Mouse (Mus musculus) liver, embryonic 14.5 days (tissue): ENCODE data around the gene Aldh9a1. TPM values are rescaled to one million over a fixed set of nuclear protein-coding genes. Genes with fewer than 3 reads are reported as not detected.

Experiments
- ATAC-seq: fragments of 200-750 bp; cut with Nextera tagmentation; 2 replicates; pipeline ENCODE4 v1.8.0; 2017; ENCODE audit warnings: moderate number of reproducible peaks, mild to moderate bottlenecking, moderate library complexity; ENCODE audit not compliant: insufficient read depth
- DNase-seq, 3 experiments: peaks; one replicate each; pipeline ENCODE4 v3.0.0-alpha.2; 2012 to 2013; ENCODE audit warnings: low read depth in 3 of 3, low spot score in 3 of 3
- H3K27ac ChIP-seq: fragments of 300-500 bp; sonication (generic); 2 replicates; pipeline ENCODE4 v1.5.1; 2014; ENCODE audit warnings: moderate library complexity, mild to moderate bottlenecking, control low read depth, inconsistent platforms
- H3K27me3 ChIP-seq: fragments of 300-500 bp; sonication (generic); 2 replicates; pipeline ENCODE4 v1.6.1; 2014; ENCODE audit warnings: mild to moderate bottlenecking, low read length, moderate library complexity; ENCODE audit not compliant: control insufficient read depth, insufficient read depth
- H3K36me3 ChIP-seq: fragments of 300-500 bp; sonication (generic); replicated peaks from 2 replicates; pipeline ENCODE4 v1.6.1; 2014; ENCODE audit warnings: low read depth; ENCODE audit not compliant: control insufficient read depth, insufficient read depth
- H3K4me1 ChIP-seq, 2 experiments: fragments of 200-500 bp in 1 of 2; fragments of 300-500 bp in 1 of 2; sonication (generic) in 1 of 2; replicated peaks; 2 replicates each; pipeline ENCODE4 v1.6.1; 2012 to 2014; ENCODE audit warnings: antibody characterized with exemption in 1 of 2, inconsistent platforms in 1 of 2, low read length in 1 of 2; ENCODE audit not compliant: control insufficient read depth in 2 of 2, insufficient read depth in 2 of 2
- H3K4me2 ChIP-seq: fragments of 300-500 bp; sonication (generic); 2 replicates; pipeline ENCODE4 v1.6.1; 2014; ENCODE audit warnings: low read depth, mild to moderate bottlenecking, control low read depth, moderate library complexity
- H3K4me3 ChIP-seq, 2 experiments: fragments of 200-500 bp in 1 of 2; fragments of 300-500 bp in 1 of 2; sonication (generic) in 1 of 2; 2 replicates each; pipeline ENCODE4 v1.5.1; 2012 to 2014; ENCODE audit warnings: low read depth in 2 of 2, low read length in 2 of 2, mild to moderate bottlenecking in 2 of 2, control low read depth in 1 of 2, inconsistent platforms in 1 of 2, moderate library complexity in 1 of 2; ENCODE audit not compliant: insufficient read depth in 1 of 2
- H3K9ac ChIP-seq: fragments of 300-500 bp; sonication (generic); replicated peaks from 2 replicates; pipeline ENCODE4 v1.6.1; 2014; ENCODE audit warnings: mild to moderate bottlenecking, control low read depth, moderate library complexity
- H3K9me3 ChIP-seq: fragments of 300-500 bp; sonication (generic); 2 replicates; pipeline ENCODE4 v1.6.1; 2016; ENCODE audit warnings: low read length, mixed read lengths; ENCODE audit not compliant: control insufficient read depth
- CTCF ChIP-seq: IDR thresholded peaks from 2 replicates; pipeline ENCODE4 v1.5.1; 2016; ENCODE audit warnings: antibody characterized with exemption, low read depth, control low read depth
- EP300 ChIP-seq: IDR thresholded peaks from 2 replicates; pipeline ENCODE4 v1.6.1; 2016; ENCODE audit warnings: antibody characterized with exemption, low read depth
- WGBS: fragments of 180-500 bp; shearing (Covaris S2); extraction: QIAGEN DNeasy Blood & Tissue Kit; methylation state at CpG from one replicate; pipeline ENCODE4 v1.1.7; 2014; ENCODE audit not compliant: insufficient replicate concordance; 5-methylcytosine and 5-hydroxymethylcytosine counted together
- polyA plus RNA-seq, 2 experiments: library from polyadenylated mRNA; depleted of rRNA in 1 of 2; stranded (reverse) in 1 of 2; unstranded in 1 of 2; fragments of >200 nt; fragmentation: Nextera tagmentation in 1 of 2; extraction: Ambion mirVana in 1 of 2; gene quantifications; 2 replicates each; pipeline versions ENCODE4 v1.2.1 to v1.2.3; 2012 to 2014

The Aldh9a1 gene
- polyA plus RNA-seq, 2 experiments, result 28.1 to 52.5 TPM

GRCm38 (mm10) chr1:167307674-167308073, 42.1 kb upstream of the Aldh9a1 start:
- Histone ChIP-seq H3K4me2 (peak overlapping the region; percentile 82), H3K27ac (peak overlapping the region; percentile 75), H3K9me3 (no peaks in the 10 kb centered on the region), H3K4me3 (peak overlapping the region; percentile 76 to 91), H3K27me3 (no peaks in the 10 kb centered on the region), H3K36me3 (no peaks in the 10 kb centered on the region; the same call in none of the 2 replicates), H3K4me1 (peaks cover 14 to 15% of the 10 kb centered on the region in 2 experiments), H3K9ac (peak overlapping the region; percentile 94)
- no peak for DNase-seq
- ATAC-seq, result no peak
- WGBS, result 22% methylated on average over 11 of the region's 11 CpGs
- no peak for TF ChIP-seq CTCF
- TF ChIP-seq EP300, result no peak

- Histone ChIP-seq H3K36me3 (no peaks in the 10 kb centered on the region; the same call in none of the 2 replicates), H3K27me3 (no peaks in the 10 kb centered on the region), H3K27ac (peak within 1 kb of the TSS; percentile 75), H3K9ac (peak within 1 kb of the TSS; percentile 94), H3K4me1 (peaks cover 14 to 15% of the 10 kb centered on the region in 2 experiments), H3K4me3 (peak within 1 kb of the TSS; percentile 76 to 91), H3K9me3 (no peaks in the 10 kb centered on the region), H3K4me2 (peak within 1 kb of the TSS; percentile 92)
- TF ChIP-seq EP300, result peak; percentile 79
- TF ChIP-seq CTCF, result no peak
- under 1% methylated on average over 82 of the region's 82 CpGs for WGBS
- DNase-seq, result peak; percentile 91 to 93 (median 92)
- ATAC-seq, result peak; percentile 94
Measured at GRCm38 (mm10) chr1:167308261-167309054, 41.3 kb upstream of the Aldh9a1 start, which contains the start of gene Tmco1. Gene Tmco1, plus strand, starts transcription at chr1:167308378.

- no peaks in the 10 kb centered on the region for H3K9me3 ChIP-seq
- H3K9ac ChIP-seq, result no peak overlapping the region
- no peak overlapping the region for H3K4me3 ChIP-seq
- peaks cover 20% of the 10 kb centered on the region for H3K36me3 ChIP-seq
- H3K4me2 ChIP-seq, result no peak overlapping the region
- TF ChIP-seq EP300, result no peak
- TF ChIP-seq CTCF, result no peak
- no peak overlapping the region for H3K27ac ChIP-seq
- no peaks in the 10 kb centered on the region for H3K27me3 ChIP-seq
- H3K4me1 ChIP-seq, result peaks cover 7% of the 10 kb centered on the region in 2 experiments
- ATAC-seq (no peak), DNase-seq (no peak)
Measured at GRCm38 (mm10) chr1:167312367-167312766, 37.4 kb upstream of the Aldh9a1 start.

GRCm38 (mm10) chr1:167313220-167313619, 36.6 kb upstream of the Aldh9a1 start:
- no peaks in the 10 kb centered on the region for H3K9me3 ChIP-seq
- no peak overlapping the region for H3K4me2 ChIP-seq
- H3K4me1 ChIP-seq, result peaks cover 4 to 7% of the 10 kb centered on the region in 2 experiments
- peaks cover 23% of the 10 kb centered on the region for H3K36me3 ChIP-seq
- no peak overlapping the region for H3K27ac ChIP-seq
- TF ChIP-seq EP300 (no peak), CTCF (peak; percentile 39)
- 75% methylated on average over 4 of the region's 4 CpGs for WGBS
- no peak overlapping the region for H3K9ac ChIP-seq
- no peak overlapping the region for H3K4me3 ChIP-seq
- DNase-seq (no peak), ATAC-seq (no peak)
- H3K27me3 ChIP-seq, result no peaks in the 10 kb centered on the region

- ATAC-seq, result no peak
- Histone ChIP-seq H3K4me2 (no peak overlapping the region), H3K36me3 (peaks cover 46% of the 10 kb centered on the region), H3K9ac (no peak overlapping the region), H3K27me3 (no peaks in the 10 kb centered on the region), H3K27ac (no peak overlapping the region), H3K9me3 (no peaks in the 10 kb centered on the region), H3K4me1 (no peaks in the 10 kb centered on the region), H3K4me3 (no peak overlapping the region)
- DNase-seq, result no peak
- TF ChIP-seq CTCF (no peak), EP300 (no peak)
- 84% methylated on average over 6 of the region's 6 CpGs for WGBS
Measured at GRCm38 (mm10) chr1:167321691-167322090, 28.1 kb upstream of the Aldh9a1 start.
